Mouse (Mus musculus): ENCODE data around the gene Ncf2.

DNA sequence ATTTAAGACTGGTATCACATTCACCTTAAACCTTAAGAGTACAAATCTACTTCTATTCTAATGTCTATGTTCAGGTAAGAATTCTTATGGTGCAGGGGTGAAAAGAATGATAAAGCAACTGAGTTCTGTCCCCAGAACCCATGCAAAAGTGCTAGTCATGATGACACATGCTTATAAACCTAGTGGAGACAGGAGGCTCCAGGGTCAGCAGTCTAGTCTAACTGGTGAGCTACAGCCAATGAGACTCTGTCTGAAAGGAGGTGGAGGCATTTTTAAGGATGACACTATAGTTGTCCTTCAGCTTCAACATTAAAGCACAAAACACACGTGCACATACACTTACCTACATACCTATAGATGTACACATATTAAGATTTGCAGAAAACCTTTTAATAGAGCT, 44.6 kb downstream of the Ncf2 start:
- TF ChIP-seq EP300 (optimal IDR thresholded peaks at IDR 0.05) (no peak), CTCF (IDR thresholded peaks at IDR 0.05; ENCODE audit: low read depth) (no peak)
